Mouse (Mus musculus): ENCODE measurements around the gene Uba52. TPM values are rescaled to one million over a fixed set of nuclear protein-coding genes. Genes with fewer than 3 reads are reported as not detected.

The Uba52 gene
- polyA plus RNA-seq, 1 experiment from 2014 or later, result 715 TPM

- peaks cover 96% of the 10 kb centered on the region for H3K27me3 ChIP-seq
- peaks cover 3% of the 10 kb centered on the region for H3K36me3 ChIP-seq
- 6% methylated on average over 14 of the region's 14 CpGs for WGBS
- peak overlapping the region; percentile 33 for H3K4me2 ChIP-seq
- peaks cover 56% of the 10 kb centered on the region for H3K4me1 ChIP-seq (replicated peaks)
- ATAC-seq (ENCODE audit: low FRiP score), result no peak
- no peak overlapping the region for H3K27ac ChIP-seq
- H3K9ac ChIP-seq, result no peak overlapping the region
- H3K4me3 ChIP-seq, result peak overlapping the region; percentile 32
- no peaks in the 10 kb centered on the region for H3K9me3 ChIP-seq
Measured at GRCm38 (mm10) chr8:70488931-70489470, 21.6 kb downstream of the Uba52 start.

- Histone ChIP-seq H3K27ac (no peak overlapping the region), H3K36me3 (peaks cover 10% of the 10 kb centered on the region), H3K4me1 (replicated peaks) (peaks cover 47% of the 10 kb centered on the region), H3K4me3 (peak overlapping the region; percentile 32), H3K27me3 (peaks cover 96% of the 10 kb centered on the region), H3K4me2 (peak overlapping the region; percentile 74), H3K9me3 (no peaks in the 10 kb centered on the region), H3K9ac (peak overlapping the region; percentile 55)
- 3% methylated on average over 52 of the region's 55 CpGs for WGBS
- ATAC-seq (ENCODE audit: low FRiP score), result no peak
Measured at GRCm38 (mm10) chr8:70487993-70488796, 22.4 kb downstream of the Uba52 start.

- Histone ChIP-seq H3K9me3 (no peaks in the 10 kb centered on the region), H3K4me3 (peak within 1 kb of the TSS; percentile 60), H3K36me3 (peaks cover 10% of the 10 kb centered on the region), H3K4me1 (replicated peaks) (peaks cover 36% of the 10 kb centered on the region), H3K27me3 (peaks cover 96% of the 10 kb centered on the region), H3K4me2 (peak within 1 kb of the TSS; percentile 74), H3K9ac (peak within 1 kb of the TSS; percentile 88), H3K27ac (no peak within 1 kb of the TSS)
- 5% methylated on average over 33 of the region's 33 CpGs for WGBS
- ATAC-seq (ENCODE audit: low FRiP score), result peak; percentile 81
Measured at GRCm38 (mm10) chr8:70486941-70487520, 23.6 kb downstream of the Uba52 start, which contains the start of gene Tmem59l. Gene Tmem59l (minus strand): TSS chr8:70487358.

- 0 out of 2 replicates have a peak, but pooled peaks have one; percentile 3 for ATAC-seq (ENCODE audit: low FRiP score)
- no peaks in the 10 kb centered on the region for H3K9me3 ChIP-seq
- H3K36me3 ChIP-seq, result peaks cover 10% of the 10 kb centered on the region
- peak overlapping the region; percentile 60 for H3K4me3 ChIP-seq
- peak overlapping the region; percentile 88 for H3K9ac ChIP-seq
- WGBS, result 59% methylated on average over 7 of the region's 7 CpGs
- H3K27ac ChIP-seq, result no peak overlapping the region
- H3K4me1 ChIP-seq (replicated peaks), result peaks cover 36% of the 10 kb centered on the region
- peaks cover 95% of the 10 kb centered on the region for H3K27me3 ChIP-seq
- peak overlapping the region; percentile 74 for H3K4me2 ChIP-seq
Measured at GRCm38 (mm10) chr8:70486191-70486681, 24.4 kb downstream of the Uba52 start.

GRCm38 (mm10) chr8:70482943-70483342, 27.7 kb downstream of the Uba52 start:
- no peak overlapping the region for H3K4me2 ChIP-seq
- peaks cover 10% of the 10 kb centered on the region for H3K36me3 ChIP-seq
- WGBS, result 72% methylated on average over 2 of the region's 2 CpGs
- H3K4me3 ChIP-seq, result no peak overlapping the region
- no peak overlapping the region for H3K27ac ChIP-seq
- peaks cover 86% of the 10 kb centered on the region for H3K27me3 ChIP-seq
- no peak for ATAC-seq (ENCODE audit: low FRiP score)
- no peaks in the 10 kb centered on the region for H3K9me3 ChIP-seq
- H3K4me1 ChIP-seq (replicated peaks), result peaks cover 18% of the 10 kb centered on the region
- H3K9ac ChIP-seq, result no peak overlapping the region

- no peak overlapping the region for H3K9ac ChIP-seq
- peaks cover 10% of the 10 kb centered on the region for H3K36me3 ChIP-seq
- no peak for ATAC-seq (ENCODE audit: low FRiP score)
- WGBS, result 75% methylated on average over 3 of the region's 3 CpGs
- H3K27ac ChIP-seq, result no peak overlapping the region
- H3K4me3 ChIP-seq, result no peak overlapping the region
- H3K4me2 ChIP-seq, result no peak overlapping the region
- no peaks in the 10 kb centered on the region for H3K9me3 ChIP-seq
- peaks cover 22% of the 10 kb centered on the region for H3K4me1 ChIP-seq (replicated peaks)
- H3K27me3 ChIP-seq, result peaks cover 84% of the 10 kb centered on the region
Measured at GRCm38 (mm10) chr8:70481908-70482307, 28.7 kb downstream of the Uba52 start.

GRCm38 (mm10) chr8:70477269-70477982, 33.2 kb downstream of the Uba52 start:
- peak overlapping the region; percentile 64 for H3K4me3 ChIP-seq
- H3K9ac ChIP-seq, result peak overlapping the region; percentile 84; the same call in 1 of the 2 replicates
- peak overlapping the region; percentile 75 for H3K4me2 ChIP-seq
- H3K9me3 ChIP-seq, result no peaks in the 10 kb centered on the region
- peak; percentile 30 for ATAC-seq (ENCODE audit: low FRiP score)
- no peaks in the 10 kb centered on the region; the same call in 1 of the 2 replicates for H3K36me3 ChIP-seq
- 1% methylated on average over 21 of the region's 21 CpGs for WGBS
- no peak overlapping the region for H3K27ac ChIP-seq
- peaks cover 32% of the 10 kb centered on the region for H3K4me1 ChIP-seq (replicated peaks)
- H3K27me3 ChIP-seq, result peaks cover 40% of the 10 kb centered on the region

- H3K4me3 ChIP-seq, result peak within 1 kb of the TSS; percentile 64
- H3K27ac ChIP-seq, result peak within 1 kb of the TSS; percentile 49
- peaks cover 31% of the 10 kb centered on the region for H3K27me3 ChIP-seq
- peak within 1 kb of the TSS; percentile 75 for H3K4me2 ChIP-seq
- H3K9me3 ChIP-seq, result no peaks in the 10 kb centered on the region
- H3K4me1 ChIP-seq (replicated peaks), result peaks cover 32% of the 10 kb centered on the region
- peak; percentile 89 for ATAC-seq (ENCODE audit: low FRiP score)
- peak within 1 kb of the TSS; percentile 84 for H3K9ac ChIP-seq
- no peaks in the 10 kb centered on the region for H3K36me3 ChIP-seq
- under 1% methylated on average over 53 of the region's 53 CpGs for WGBS
Measured at GRCm38 (mm10) chr8:70476333-70477268, 34.0 kb downstream of the Uba52 start, which contains the start of gene Klhl26. Gene Klhl26 (minus strand): TSS chr8:70476968.

- Histone ChIP-seq H3K4me3 (no peak overlapping the region), H3K27ac (no peak overlapping the region), H3K9me3 (no peaks in the 10 kb centered on the region), H3K27me3 (no peaks in the 10 kb centered on the region), H3K4me1 (replicated peaks) (peaks cover 50% of the 10 kb centered on the region), H3K36me3 (no peaks in the 10 kb centered on the region; the same call in 1 of the 2 replicates), H3K9ac (no peak overlapping the region), H3K4me2 (no peak overlapping the region)
- 99% methylated on average over 7 of the region's 7 CpGs for WGBS
- ATAC-seq (ENCODE audit: low FRiP score), result no peak
Measured at GRCm38 (mm10) chr8:70471856-70472255, 38.7 kb downstream of the Uba52 start.

GRCm38 (mm10) chr8:70469938-70470337, 40.7 kb downstream of the Uba52 start:
- Histone ChIP-seq H3K9ac (no peak overlapping the region), H3K4me1 (replicated peaks) (peaks cover 34% of the 10 kb centered on the region), H3K36me3 (peaks cover 12% of the 10 kb centered on the region), H3K27me3 (no peaks in the 10 kb centered on the region), H3K4me3 (no peak overlapping the region), H3K27ac (no peak overlapping the region; the same call in 1 of the 2 replicates), H3K9me3 (no peaks in the 10 kb centered on the region), H3K4me2 (no peak overlapping the region)
- ATAC-seq (ENCODE audit: low FRiP score), result no peak
- WGBS, result 59% methylated on average over 2 of the region's 2 CpGs
